In the genomic region with DNA sequence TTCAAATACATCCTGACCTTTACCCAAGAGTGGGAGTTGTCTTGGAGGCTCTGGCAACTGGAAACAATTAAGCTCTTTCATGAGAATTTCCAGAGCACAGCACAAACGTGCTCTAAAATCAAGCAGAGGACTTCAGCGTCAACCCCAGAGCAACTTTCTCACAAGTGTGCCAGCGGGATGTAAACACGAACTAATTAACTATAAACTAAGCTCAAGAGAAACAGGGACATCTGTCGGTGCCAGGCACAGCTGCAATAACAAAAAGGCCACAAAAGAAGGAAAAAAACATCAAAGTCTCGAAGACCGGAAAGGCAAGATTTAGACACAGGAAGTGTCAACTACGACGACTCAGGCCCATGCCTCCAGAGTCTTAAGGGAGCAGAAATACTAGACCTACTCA, we compare ENCODE assay signal across 7 mouse cellular contexts. TPM values are rescaled to one million over a fixed set of nuclear protein-coding genes. Genes with fewer than 3 reads are reported as not detected.
DNase-seq lines count a peak whose midpoint lies in the region; ATAC-seq and TF ChIP-seq lines count a peak whose summit lies in the region.

No protein-coding gene starts in this region.

- no peak overlapping the region for H3K4me2 ChIP-seq in lung, embryonic 16.5 days (ENCODE audit: low read depth, low read length)
- no peak overlapping the region for H3K4me2 ChIP-seq in embryonic facial prominence, embryonic 11.5 days (ENCODE audit: low read depth, low read length)
- H3K4me2 ChIP-seq in hindbrain, embryonic 14.5 days (replicated peaks): no peak overlapping the region

- TF ChIP-seq POLR2A in olfactory bulb, adult 2 months (IDR thresholded peaks at IDR 0.05; ENCODE audit: insufficient read depth, low read depth, low read length): no peak

- H3K27ac ChIP-seq in lung, embryonic 16.5 days (ENCODE audit: low read length): peak overlapping the region; percentile 28
- peak overlapping the region; percentile 72 for H3K27ac ChIP-seq in embryonic facial prominence, embryonic 11.5 days (replicated peaks; ENCODE audit: low read depth, low read length)
- H3K27ac ChIP-seq in hindbrain, embryonic 14.5 days: peak overlapping the region; percentile 28; the same call in 1 of the 2 replicates
- H3K27ac ChIP-seq in olfactory bulb, adult 2 months (ENCODE audit: insufficient read depth, low read depth, low read length): 0 out of 2 replicates have a peak overlapping the region, but pooled peaks have one; percentile 5

- no peak for DNase-seq in lung, postnatal 4 days
- peak; percentile 80 for DNase-seq in embryonic facial prominence, embryonic 11.5 days (ENCODE audit: low spot score)
- no peak for DNase-seq in hindbrain, embryonic 14.5 days (ENCODE audit: low spot score)
- no peak for DNase-seq in frontal cortex, postnatal 10 days (ENCODE audit: low spot score in 2 of 2)
- no peak for DNase-seq in spleen, postnatal 4 days (ENCODE audit: low spot score in 2 of 2)

- no peak overlapping the region for H3K4me3 ChIP-seq in lung, embryonic 16.5 days (ENCODE audit: low read length)
- no peak overlapping the region for H3K4me3 ChIP-seq in embryonic facial prominence, embryonic 11.5 days (ENCODE audit: low read depth, low read length)
- no peak overlapping the region for H3K4me3 ChIP-seq in hindbrain, embryonic 14.5 days (replicated peaks; ENCODE audit: low read length)
- H3K4me3 ChIP-seq in olfactory bulb, adult 2 months (ENCODE audit: insufficient read depth, low read depth, low read length): no peak overlapping the region

- no peak for TF ChIP-seq CTCF in olfactory bulb, adult 2 months (IDR thresholded peaks at IDR 0.05; ENCODE audit: insufficient read depth, low read depth, low read length)

- ATAC-seq in lung, embryonic 16.5 days (ENCODE audit: low read depth): no peak
- no peak for ATAC-seq in embryonic facial prominence, embryonic 11.5 days (replicated peaks; ENCODE audit: insufficient number of reproducible peaks, low FRiP score, low TSS enrichment, low read depth)
- no peak for ATAC-seq in hindbrain, embryonic 14.5 days (ENCODE audit: low FRiP score)

- no peak overlapping the region for H3K9ac ChIP-seq in lung, embryonic 16.5 days (ENCODE audit: low read length)
- no peak overlapping the region for H3K9ac ChIP-seq in embryonic facial prominence, embryonic 11.5 days (replicated peaks; ENCODE audit: low read length)
- H3K9ac ChIP-seq in hindbrain, embryonic 14.5 days: no peak overlapping the region

- peaks cover 9% of the 10 kb centered on the region; the same call in 1 of the 2 replicates for H3K4me1 ChIP-seq in lung, embryonic 16.5 days (replicated peaks; ENCODE audit: control insufficient read depth, insufficient read depth, low read length)
- H3K4me1 ChIP-seq in embryonic facial prominence, embryonic 11.5 days (ENCODE audit: control insufficient read depth, insufficient read depth, low read length): peaks cover 3% of the 10 kb centered on the region
- H3K4me1 ChIP-seq in hindbrain, embryonic 14.5 days (replicated peaks; ENCODE audit: control insufficient read depth, insufficient read depth, low read length): no peaks in the 10 kb centered on the region
- H3K4me1 ChIP-seq in olfactory bulb, adult 2 months (ENCODE audit: control insufficient read depth, insufficient read depth, low read length): 0 out of 2 replicates have a peak, but pooled peaks cover 2% of the 10 kb centered on the region

- H3K36me3 ChIP-seq in lung, embryonic 16.5 days (ENCODE audit: control insufficient read depth, insufficient read depth, low read length): peaks cover 29% of the 10 kb centered on the region
- H3K36me3 ChIP-seq in embryonic facial prominence, embryonic 11.5 days (replicated peaks; ENCODE audit: control insufficient read depth, insufficient read depth, low read depth, low read length): peaks cover 3% of the 10 kb centered on the region; the same call in 1 of the 2 replicates
- H3K36me3 ChIP-seq in hindbrain, embryonic 14.5 days (replicated peaks; ENCODE audit: control insufficient read depth, insufficient read depth): peaks cover 65% of the 10 kb centered on the region

- H3K9me3 ChIP-seq in lung, embryonic 16.5 days (ENCODE audit: control insufficient read depth, low read length): no peaks in the 10 kb centered on the region
- no peaks in the 10 kb centered on the region for H3K9me3 ChIP-seq in embryonic facial prominence, embryonic 11.5 days (replicated peaks; ENCODE audit: control insufficient read depth, low read length)
- no peaks in the 10 kb centered on the region for H3K9me3 ChIP-seq in hindbrain, embryonic 14.5 days (ENCODE audit: control insufficient read depth, low read length)

- 30% methylated on average over 9 of the region's 9 CpGs for WGBS in lung, embryonic 16.5 days
- 23% methylated on average over 9 of the region's 9 CpGs for WGBS in embryonic facial prominence, embryonic 11.5 days
- 57% methylated on average over 9 of the region's 9 CpGs for WGBS in hindbrain, embryonic 14.5 days
- 36% methylated on average over 9 of the region's 9 CpGs for WGBS in olfactory bulb, adult 2 months

- H3K27me3 ChIP-seq in lung, embryonic 16.5 days (ENCODE audit: control insufficient read depth, insufficient read depth, low read depth, low read length): no peaks in the 10 kb centered on the region
- no peaks in the 10 kb centered on the region for H3K27me3 ChIP-seq in embryonic facial prominence, embryonic 11.5 days (ENCODE audit: control insufficient read depth, insufficient read depth, low read length)
- H3K27me3 ChIP-seq in hindbrain, embryonic 14.5 days (ENCODE audit: control insufficient read depth, insufficient read depth, low read length): no peaks in the 10 kb centered on the region

RNA-seq across cellular contexts. Expression of gene Cat, which starts 23.2 kb away (rescaled TPM):
- 109 and 112 TPM in 2 replicates for polyA plus RNA-seq in lung, embryonic 16.5 days (2015; fragmentation: Nextera tagmentation; extraction: Ambion mirVana)
- 116 and 127 TPM in 2 replicates for polyA plus RNA-seq in embryonic facial prominence, embryonic 11.5 days (2014; fragmentation: Nextera tagmentation; extraction: Ambion mirVana)
- 102 and 107 TPM in 2 replicates for polyA plus RNA-seq in hindbrain, embryonic 14.5 days (2014; fragmentation: Nextera tagmentation; extraction: Ambion mirVana)
- not detected in 2 replicates for polyA plus RNA-seq in olfactory bulb, adult 2 months (2012; ENCODE audit: insufficient read depth, insufficient read length, low replicate concordance, missing spikeins)

RNA-seq across cellular contexts. Expression of gene Elf5, which starts 50.3 kb away (rescaled TPM):
- 8.5 and 8.8 TPM in 2 replicates for polyA plus RNA-seq in lung, embryonic 16.5 days (2015; fragmentation: Nextera tagmentation; extraction: Ambion mirVana)
- polyA plus RNA-seq in embryonic facial prominence, embryonic 11.5 days (2014; fragmentation: Nextera tagmentation; extraction: Ambion mirVana): 0.50 and 0.75 TPM in 2 replicates
- not detected in 2 replicates for polyA plus RNA-seq in hindbrain, embryonic 14.5 days (2014; fragmentation: Nextera tagmentation; extraction: Ambion mirVana)
- not detected in 2 replicates for polyA plus RNA-seq in olfactory bulb, adult 2 months (2012; ENCODE audit: insufficient read depth, insufficient read length, low replicate concordance, missing spikeins)

Comparison
In these comparisons a context has a peak if more than half of its experiments do, and no peak if none do; other contexts are left out.
1. H3K27ac ChIP-seq: peak in every context shown above with its lines; median percentile 72 in embryonic facial prominence, embryonic 11.5 days; 28 in lung, embryonic 16.5 days; 28 in hindbrain, embryonic 14.5 days; 5 in olfactory bulb, adult 2 months.
2. RNA of gene Cat, which starts 23.2 kb away (polyA plus RNA-seq): 116 to 127 TPM in embryonic facial prominence, embryonic 11.5 days, 109 to 112 TPM in lung, embryonic 16.5 days and 102 to 107 TPM in hindbrain, embryonic 14.5 days; not detected in olfactory bulb, adult 2 months; every median in the first group is over 100 times any median in the second.